Mouse (Mus musculus) lung, embryonic 16.5 days (tissue): ENCODE measurements around the gene Gpha2. TPM values are rescaled to one million over a fixed set of nuclear protein-coding genes. Genes with fewer than 3 reads are reported as not detected.
A peak's percentile ranks its signal among the peaks of the same experiment; 100 is the strongest.

Experiments used
- ATAC-seq: fragments of 200-750 bp; cut with Nextera tagmentation; 2 replicates; pipeline ENCODE4 v1.8.0; 2017; ENCODE audit warnings: low read depth, mild to moderate bottlenecking, moderate library complexity
- H3K27ac ChIP-seq: fragments of 300-500 bp; sonication (generic); 2 replicates; pipeline ENCODE4 v1.5.1; 2014; ENCODE audit warnings: mild to moderate bottlenecking, control low read depth, low read length
- H3K27me3 ChIP-seq: fragments of 300-500 bp; sonication (generic); 2 replicates; pipeline ENCODE4 v1.6.1; 2014; ENCODE audit warnings: low read depth, low read length, mixed read lengths; ENCODE audit not compliant: control insufficient read depth, insufficient read depth
- H3K36me3 ChIP-seq: fragments of 300-500 bp; sonication (generic); 2 replicates; pipeline ENCODE4 v1.6.1; 2014; ENCODE audit warnings: low read length; ENCODE audit not compliant: control insufficient read depth, insufficient read depth
- H3K4me1 ChIP-seq: fragments of 300-500 bp; sonication (generic); replicated peaks from 2 replicates; pipeline ENCODE4 v1.6.1; 2014; ENCODE audit warnings: low read length, mixed read lengths; ENCODE audit not compliant: control insufficient read depth, insufficient read depth
- H3K4me2 ChIP-seq: fragments of 300-500 bp; sonication (generic); 2 replicates; pipeline ENCODE4 v1.6.1; 2014; ENCODE audit warnings: low read depth, low read length, control low read depth
- H3K4me3 ChIP-seq: fragments of 300-500 bp; sonication (generic); 2 replicates; pipeline ENCODE4 v1.5.1; 2014; ENCODE audit warnings: mild to moderate bottlenecking, low read length, control low read depth
- H3K9ac ChIP-seq: fragments of 300-500 bp; sonication (generic); 2 replicates; pipeline ENCODE4 v1.6.1; 2014; ENCODE audit warnings: low read length, control low read depth
- H3K9me3 ChIP-seq: fragments of 300-500 bp; sonication (generic); 2 replicates; pipeline ENCODE4 v1.6.1; 2016; ENCODE audit warnings: low read length; ENCODE audit not compliant: control insufficient read depth
- WGBS: fragments of 180-500 bp; shearing (Covaris S2); extraction: QIAGEN DNeasy Blood & Tissue Kit; methylation state at CpG from one replicate; pipeline ENCODE4 v1.1.7; 2014; 5-methylcytosine and 5-hydroxymethylcytosine counted together
- polyA plus RNA-seq: library from polyadenylated mRNA; unstranded; fragments of >200 nt; fragmentation: Nextera tagmentation; extraction: Ambion mirVana; gene quantifications from 2 replicates; pipeline ENCODE4 v1.2.1, GENCODE M21; 2015

Gpha2 gene
- polyA plus RNA-seq, 1 experiment from 2014 or later = 0.63 TPM

GRCm38 (mm10) chr19:6226763-6227162 is 583 bp downstream of the Gpha2 start:
- Histone ChIP-seq H3K36me3 (peaks cover 12% of the 10 kb centered on the region), H3K27me3 (no peaks in the 10 kb centered on the region), H3K4me2 (no peak overlapping the region), H3K4me3 (no peak overlapping the region), H3K9me3 (no peaks in the 10 kb centered on the region), H3K27ac (no peak overlapping the region), H3K4me1 (no peaks in the 10 kb centered on the region), H3K9ac (no peak overlapping the region)
- 0 out of 2 replicates have a peak, but pooled peaks have one; percentile 5 for ATAC-seq
- WGBS = 81% methylated on average over 14 of the region's 14 CpGs

DNA sequence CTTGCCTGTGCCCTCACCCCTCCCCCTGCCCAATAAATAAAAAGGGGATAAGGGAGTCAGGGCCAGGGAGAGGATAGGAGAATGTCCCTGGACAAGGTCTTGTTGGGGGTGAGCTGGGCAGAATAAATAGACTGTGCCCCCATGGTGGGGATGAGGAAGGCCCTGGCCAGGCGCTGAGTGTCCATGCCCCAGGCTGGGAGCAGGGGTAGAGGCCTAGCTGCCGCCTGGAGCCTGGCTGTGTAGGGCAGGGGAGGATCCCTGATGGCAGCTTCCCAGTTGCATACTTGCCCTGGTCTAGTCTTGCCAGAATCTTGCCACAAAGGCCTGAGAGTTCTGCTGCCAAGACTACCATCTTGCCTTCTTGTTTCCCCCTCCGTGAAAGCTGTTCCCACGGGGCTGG is 1.7 kb downstream of the Gpha2 start:
- H3K27ac ChIP-seq = no peak overlapping the region
- H3K36me3 ChIP-seq = peaks cover 12% of the 10 kb centered on the region
- WGBS = 80% methylated on average over 4 of the region's 4 CpGs
- ATAC-seq = no peak; the same call in 1 of the 2 replicates
- no peaks in the 10 kb centered on the region for H3K27me3 ChIP-seq
- H3K9ac ChIP-seq = no peak overlapping the region
- H3K9me3 ChIP-seq = no peaks in the 10 kb centered on the region
- no peak overlapping the region for H3K4me2 ChIP-seq
- H3K4me1 ChIP-seq = no peaks in the 10 kb centered on the region
- H3K4me3 ChIP-seq = no peak overlapping the region

DNA sequence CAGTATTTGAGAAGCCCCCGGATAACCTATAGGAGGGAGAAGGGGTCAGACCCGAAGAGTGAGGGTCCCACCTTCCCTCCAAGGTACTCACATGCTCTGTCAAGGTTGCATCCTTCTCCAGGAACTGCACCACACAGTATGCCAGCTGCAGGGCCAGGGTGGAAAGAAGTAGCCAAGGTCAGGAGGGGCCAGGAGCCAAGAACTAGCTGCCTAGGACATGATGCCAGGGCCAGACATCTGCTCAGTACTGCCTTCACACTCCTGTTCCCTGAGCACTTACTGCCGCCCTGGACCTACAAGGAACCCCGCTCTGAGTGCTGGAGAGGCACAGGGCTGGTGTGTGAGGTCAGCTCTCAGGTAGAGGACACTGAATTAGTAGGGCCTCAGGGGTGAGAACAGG is 4.2 kb downstream of the Gpha2 start:
- no peak for ATAC-seq
- peaks cover 12% of the 10 kb centered on the region for H3K36me3 ChIP-seq
- peaks cover 12% of the 10 kb centered on the region for H3K4me1 ChIP-seq
- WGBS = 80% methylated on average over 4 of the region's 4 CpGs
- no peak overlapping the region for H3K9ac ChIP-seq
- H3K27ac ChIP-seq = no peak overlapping the region
- H3K4me3 ChIP-seq = no peak overlapping the region
- H3K4me2 ChIP-seq = no peak overlapping the region
- no peaks in the 10 kb centered on the region for H3K9me3 ChIP-seq
- no peaks in the 10 kb centered on the region for H3K27me3 ChIP-seq

GRCm38 (mm10) chr19:6231036-6231435 is 4.9 kb downstream of the Gpha2 start:
- peaks cover 12% of the 10 kb centered on the region for H3K4me1 ChIP-seq
- no peaks in the 10 kb centered on the region for H3K27me3 ChIP-seq
- peaks cover 12% of the 10 kb centered on the region for H3K36me3 ChIP-seq
- H3K4me3 ChIP-seq = no peak overlapping the region
- no peak overlapping the region for H3K9ac ChIP-seq
- no peak overlapping the region for H3K27ac ChIP-seq
- no peak overlapping the region for H3K4me2 ChIP-seq
- 77% methylated on average over 2 of the region's 2 CpGs for WGBS
- ATAC-seq = no peak
- no peaks in the 10 kb centered on the region for H3K9me3 ChIP-seq

DNA sequence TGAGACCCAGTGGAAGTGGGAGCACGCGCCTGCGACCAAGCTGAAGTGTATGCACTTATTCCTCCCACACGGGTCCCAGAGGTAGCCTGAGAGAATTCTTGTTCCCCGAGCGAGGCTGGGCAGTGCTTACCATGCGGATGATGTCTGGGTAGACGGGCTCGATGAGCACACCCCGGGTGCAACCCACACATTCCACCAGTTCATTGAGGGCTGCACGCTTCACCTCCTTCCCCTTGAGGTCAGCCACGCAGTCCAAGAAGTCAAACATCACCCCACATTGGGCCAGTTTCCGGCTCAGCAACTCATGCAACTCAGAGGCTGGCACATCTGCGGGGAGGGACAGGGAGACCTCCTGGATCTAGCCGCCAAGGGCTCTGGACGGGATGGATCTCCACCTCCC is 7.5 kb downstream of the Gpha2 start:
- Histone ChIP-seq H3K4me2 (no peak overlapping the region), H3K4me3 (no peak overlapping the region), H3K27me3 (no peaks in the 10 kb centered on the region), H3K27ac (no peak overlapping the region), H3K9me3 (no peaks in the 10 kb centered on the region), H3K9ac (no peak overlapping the region), H3K36me3 (peaks cover 10% of the 10 kb centered on the region), H3K4me1 (peaks cover 12% of the 10 kb centered on the region)
- 76% methylated on average over 16 of the region's 16 CpGs for WGBS
- ATAC-seq = no peak

GRCm38 (mm10) chr19:6234337-6235083 is 8.3 kb downstream of the Gpha2 start:
- Histone ChIP-seq H3K36me3 (peaks cover 7% of the 10 kb centered on the region), H3K27ac (no peak overlapping the region), H3K4me1 (peaks cover 12% of the 10 kb centered on the region), H3K9ac (peak overlapping the region; percentile 84), H3K27me3 (no peaks in the 10 kb centered on the region), H3K4me2 (peak overlapping the region; percentile 92), H3K9me3 (no peaks in the 10 kb centered on the region), H3K4me3 (peak overlapping the region; percentile 87)
- ATAC-seq = no peak
- 71% methylated on average over 11 of the region's 11 CpGs for WGBS

DNA sequence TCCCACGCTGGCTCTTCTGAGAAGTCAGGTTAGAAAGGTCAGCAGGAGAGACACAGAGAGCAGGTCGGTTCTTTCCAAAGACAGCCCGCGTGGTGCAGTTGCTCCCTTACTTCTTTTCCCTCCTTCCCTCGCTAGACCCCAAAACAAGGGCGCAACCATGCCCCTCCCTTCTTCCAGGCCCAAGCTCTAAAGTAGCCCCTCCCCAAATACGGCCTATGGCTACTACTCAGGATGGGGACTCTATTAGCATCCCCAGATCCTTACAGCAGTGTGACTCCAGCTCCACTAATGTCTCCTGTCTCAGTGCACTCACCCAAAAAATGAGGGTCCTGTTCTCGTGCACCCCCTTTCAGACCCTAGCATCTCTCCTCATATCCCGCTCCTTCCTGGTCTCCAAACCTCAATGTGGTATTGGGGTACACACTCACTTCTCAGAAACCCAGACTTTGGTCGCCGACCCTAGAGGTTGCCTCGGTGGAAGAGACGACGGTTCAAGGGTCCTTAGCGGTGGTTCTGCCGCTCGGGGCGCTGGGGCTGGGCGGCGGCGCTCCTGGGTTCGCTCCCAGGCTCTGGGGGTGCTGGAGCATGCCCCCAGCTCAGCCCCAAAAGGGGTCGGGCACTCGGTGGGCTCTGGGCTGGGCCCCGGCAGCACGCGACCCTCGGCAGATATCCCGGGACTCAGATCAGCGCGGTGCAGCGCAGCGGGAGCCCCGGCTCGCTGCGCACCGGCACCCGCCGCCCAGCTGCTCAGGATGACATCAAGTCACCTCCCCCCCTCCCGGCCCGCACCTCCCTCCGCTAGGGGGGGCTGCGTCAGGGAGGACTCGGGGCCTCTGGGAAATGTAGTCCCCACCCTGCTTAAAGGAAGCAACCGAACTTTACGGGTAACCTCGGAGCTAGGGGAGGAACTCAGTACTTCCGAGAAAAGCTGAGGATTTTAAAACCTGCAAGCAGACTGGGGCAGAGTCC is 9.2 kb downstream of the Gpha2 start, which contains the start of gene Ppp2r5b:
TSS of gene Ppp2r5b (minus strand) at position 789 of the 969 bp plus-strand sequence.
- Histone ChIP-seq H3K9me3 (no peaks in the 10 kb centered on the region), H3K36me3 (peaks cover 7% of the 10 kb centered on the region), H3K9ac (peak within 1 kb of the TSS; percentile 84), H3K4me1 (peaks cover 12% of the 10 kb centered on the region), H3K27ac (peak within 1 kb of the TSS; percentile 99), H3K4me2 (peak within 1 kb of the TSS; percentile 92), H3K27me3 (no peaks in the 10 kb centered on the region), H3K4me3 (peak within 1 kb of the TSS; percentile 87)
- 4% methylated on average over 48 of the region's 48 CpGs for WGBS
- ATAC-seq = peak; percentile 96

DNA sequence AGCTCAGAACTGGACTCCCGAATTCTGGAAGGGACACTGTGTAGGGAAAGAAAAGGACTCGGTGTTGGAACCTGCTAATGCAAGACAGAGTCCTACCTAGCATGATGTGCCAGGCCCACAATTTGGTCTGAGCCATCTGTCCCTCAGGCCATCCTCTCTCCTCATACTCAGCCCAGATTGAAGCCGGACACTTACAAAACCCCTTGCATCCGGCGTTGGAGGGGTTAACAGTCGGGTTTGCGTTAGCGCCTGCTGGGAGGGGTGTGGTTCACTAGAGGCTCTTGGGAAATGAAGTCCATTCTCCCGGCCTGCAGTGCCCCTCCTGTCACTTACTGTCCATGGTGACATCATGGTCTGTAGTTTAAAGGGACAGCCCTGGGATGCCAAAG is 9.9 kb downstream of the Gpha2 start:
- Histone ChIP-seq H3K27ac (peak overlapping the region; percentile 99), H3K4me1 (peaks cover 12% of the 10 kb centered on the region), H3K9ac (peak overlapping the region; percentile 84), H3K4me2 (peak overlapping the region; percentile 92), H3K9me3 (no peaks in the 10 kb centered on the region), H3K4me3 (peak overlapping the region; percentile 87), H3K27me3 (no peaks in the 10 kb centered on the region), H3K36me3 (peaks cover 4% of the 10 kb centered on the region)
- WGBS = 0% methylated on average over 9 of the region's 9 CpGs
- ATAC-seq = peak; percentile 92

GRCm38 (mm10) chr19:6236842-6237241 is 10.7 kb downstream of the Gpha2 start:
- WGBS = 71% methylated on average over 7 of the region's 7 CpGs
- no peaks in the 10 kb centered on the region for H3K9me3 ChIP-seq
- H3K4me1 ChIP-seq = peaks cover 12% of the 10 kb centered on the region
- no peaks in the 10 kb centered on the region for H3K27me3 ChIP-seq
- no peak overlapping the region for H3K27ac ChIP-seq
- H3K4me2 ChIP-seq = no peak overlapping the region
- no peak overlapping the region for H3K9ac ChIP-seq
- no peak for ATAC-seq
- H3K4me3 ChIP-seq = no peak overlapping the region
- no peaks in the 10 kb centered on the region for H3K36me3 ChIP-seq
